Mouse (Mus musculus) kidney, postnatal 14 days (tissue): Measurements from ENCODE around the gene Olfr782.
"Not testable (repeated sequence)": the region's sequence is repeated elsewhere in the genome, so short reads cannot be mapped to it uniquely, and the experiment has no call there.

Experiments
- DNase-seq: peaks from one replicate; pipeline ENCODE4 v3.0.0; 2022; ENCODE audit warnings: mixed read lengths

Olfr782 gene

DNA sequence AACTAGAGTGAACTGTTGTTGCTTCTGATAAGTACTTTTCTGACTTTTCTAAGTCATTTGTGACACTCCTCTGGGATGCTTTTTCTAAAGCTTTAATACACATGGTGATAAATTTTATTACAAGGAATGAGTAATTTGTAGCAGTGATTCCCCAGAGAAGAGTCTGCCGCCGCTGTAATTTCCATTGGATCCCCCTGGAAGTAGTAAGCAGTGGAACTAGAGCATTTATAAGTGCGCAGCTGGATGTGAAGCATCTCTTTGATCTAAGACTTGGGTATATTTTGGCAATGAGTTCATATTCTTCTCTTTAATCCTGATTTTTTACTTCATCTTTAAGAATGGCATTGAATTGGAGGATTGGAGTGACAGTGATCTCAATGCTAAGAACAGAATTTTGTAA lies at the start of gene Olfr782:
TSS of gene Olfr782 (plus strand) at position 301 of the 400 bp plus-strand sequence.
- no peak for DNase-seq

DNA sequence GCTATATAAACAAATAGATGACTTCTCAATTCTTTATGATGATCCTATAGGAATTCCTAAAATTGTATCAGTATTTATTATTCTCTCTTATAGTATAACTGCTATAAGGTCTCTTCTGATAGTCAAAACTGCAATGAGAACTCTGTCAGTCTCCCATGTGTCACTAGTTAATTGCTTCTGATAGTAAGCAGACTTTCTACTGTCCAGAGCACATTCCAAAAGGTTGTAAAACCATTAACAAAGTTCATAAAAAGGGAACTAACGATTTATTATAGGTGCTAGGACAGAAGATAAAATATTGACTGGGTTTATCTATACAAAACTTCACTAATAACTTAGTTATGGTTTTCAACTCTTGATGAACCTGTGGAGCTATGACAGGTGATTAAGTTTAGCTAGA lies 35.7 kb upstream of the Olfr782 start:
- not testable (repeated sequence) for DNase-seq

DNA sequence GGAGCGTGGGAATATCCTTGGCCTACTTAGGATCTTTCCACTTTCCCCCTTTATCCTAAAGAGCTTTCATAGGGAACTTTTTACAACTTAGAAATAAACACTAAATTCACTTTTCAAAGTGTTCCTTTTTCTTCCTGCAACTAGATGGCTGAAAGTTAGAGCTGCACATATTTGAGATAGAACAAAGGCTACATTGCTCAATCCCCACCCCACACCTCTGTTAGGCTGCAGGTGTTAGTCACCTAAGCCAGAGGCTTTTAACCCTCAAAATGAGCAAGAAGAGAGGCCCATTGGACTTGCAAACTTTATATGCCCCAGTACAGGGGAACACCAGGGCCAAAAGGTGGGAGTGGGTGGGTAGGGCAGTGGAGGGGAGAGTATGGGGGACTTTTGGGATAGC lies 35.1 kb upstream of the Olfr782 start:
- DNase-seq = not testable (repeated sequence)

DNA sequence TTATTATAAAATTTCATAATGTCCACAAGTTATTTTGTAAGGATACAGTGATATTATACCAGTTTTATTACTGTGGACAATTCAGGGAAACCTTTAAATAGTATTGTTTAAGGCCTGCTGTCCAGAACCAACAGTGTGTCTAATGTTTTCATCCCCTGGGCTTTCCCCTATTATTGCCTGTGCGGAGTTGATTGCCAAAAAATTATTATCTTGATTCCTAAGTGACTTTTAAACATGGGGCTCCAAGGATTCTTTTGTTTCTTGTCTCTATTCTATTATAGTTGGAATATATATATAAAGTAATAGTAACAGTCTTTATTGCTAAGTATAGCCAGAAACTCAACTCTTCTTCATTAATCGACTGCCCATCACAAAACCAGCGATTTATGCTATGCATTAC lies 30.8 kb upstream of the Olfr782 start, which contains the start of gene Olfr780:
TSS of gene Olfr780 (plus strand) at position 301 of the 400 bp plus-strand sequence.
- no peak for DNase-seq

DNA sequence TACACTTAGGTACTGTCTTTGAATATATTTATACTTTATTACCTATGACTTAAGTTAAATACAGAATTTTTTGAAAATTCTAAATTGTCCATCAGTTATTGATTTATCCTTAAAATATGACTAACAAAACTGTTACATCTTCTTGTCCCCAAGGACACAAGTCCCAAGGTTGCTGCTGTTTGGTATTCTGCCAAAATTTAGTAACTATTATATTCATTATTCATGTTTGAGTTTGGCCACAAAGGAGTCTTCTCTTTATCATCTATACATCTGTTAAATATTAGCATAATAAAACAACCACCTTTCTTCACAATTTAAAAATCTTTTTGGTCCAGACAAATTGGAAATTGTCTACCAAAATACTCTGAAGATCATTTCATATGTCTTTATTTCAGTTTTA lies 20.1 kb upstream of the Olfr782 start, which contains the start of gene Olfr781:
TSS of gene Olfr781 (plus strand) at position 301 of the 400 bp plus-strand sequence.
- DNase-seq = no peak

DNA sequence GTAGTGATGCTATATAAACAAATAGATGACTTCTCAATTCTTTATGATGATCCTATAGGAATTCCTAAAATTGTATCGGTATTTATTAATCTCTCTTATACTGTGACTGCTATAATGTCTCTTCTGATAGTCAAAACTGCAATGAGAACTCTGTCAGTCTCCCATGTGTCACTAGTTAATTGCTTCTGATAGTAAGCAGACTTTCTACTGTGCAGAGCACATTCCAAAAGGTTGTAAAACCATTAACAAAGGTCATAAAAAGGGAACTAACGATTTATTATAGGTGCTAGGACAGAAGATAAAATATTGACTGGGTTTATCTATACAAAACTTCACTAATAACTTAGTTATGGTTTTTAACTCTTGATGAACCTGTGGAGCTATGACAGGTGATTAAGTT lies 3.8 kb downstream of the Olfr782 start:
- not testable (repeated sequence) for DNase-seq

DNA sequence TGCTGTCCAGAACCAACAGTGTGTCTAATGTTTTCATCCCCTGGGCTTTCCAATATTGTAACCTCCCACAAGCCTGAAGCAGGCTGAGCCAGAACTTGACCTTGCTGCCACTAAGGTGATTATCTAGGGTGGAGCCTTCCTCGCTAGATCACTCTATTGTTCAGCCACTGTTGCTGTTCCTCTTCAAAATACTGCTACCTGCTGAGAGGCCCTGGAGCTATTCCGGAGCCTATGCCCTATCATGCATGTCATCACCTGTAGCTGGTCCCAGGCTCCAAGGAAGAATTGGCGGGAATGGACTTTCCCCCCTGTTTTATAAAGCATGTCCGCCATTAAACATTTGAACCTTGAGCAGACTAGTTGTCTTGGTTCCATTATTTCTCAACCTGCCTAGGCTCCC lies 7.8 kb downstream of the Olfr782 start:
- DNase-seq = not testable (repeated sequence)

DNA sequence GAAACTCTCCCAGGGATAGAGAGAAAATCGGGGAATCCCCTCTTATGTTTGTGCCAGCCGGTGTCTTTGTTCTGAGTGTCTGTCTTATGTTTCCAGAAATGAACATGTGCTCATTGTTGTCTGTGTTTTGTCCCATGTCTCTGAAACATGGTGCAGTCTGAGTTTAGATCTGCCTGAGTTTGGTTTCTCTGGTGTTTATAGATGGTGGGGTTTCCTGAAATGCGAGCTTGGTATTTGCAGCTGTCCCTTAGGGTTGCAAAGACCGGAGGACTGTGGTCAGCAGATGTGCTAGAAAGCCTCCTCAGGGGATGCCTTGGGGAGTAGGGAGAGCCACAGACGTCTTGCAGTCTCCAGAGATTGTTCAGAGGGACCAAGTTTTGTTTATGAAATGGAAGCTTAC lies 8.7 kb downstream of the Olfr782 start:
- no peak for DNase-seq

DNA sequence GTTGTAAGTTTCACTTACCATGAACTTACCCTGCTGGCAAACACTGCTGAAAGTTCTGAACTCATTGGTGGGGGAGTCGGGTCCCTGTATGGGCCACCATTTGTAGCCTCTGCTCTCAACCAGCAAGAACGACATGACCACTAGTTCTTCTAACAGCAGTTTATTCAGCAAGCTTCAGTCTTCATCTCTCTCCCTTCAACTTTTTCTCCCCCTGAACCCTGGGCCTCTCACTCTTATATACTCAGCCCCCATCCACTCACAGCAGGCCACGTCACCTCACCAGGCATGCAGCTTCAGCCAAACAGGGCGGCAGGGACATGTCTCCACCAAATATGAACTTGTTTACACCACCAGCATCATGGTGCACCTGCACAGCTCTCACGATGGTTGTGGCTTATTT lies 25.4 kb downstream of the Olfr782 start:
- not testable (repeated sequence) for DNase-seq

DNA sequence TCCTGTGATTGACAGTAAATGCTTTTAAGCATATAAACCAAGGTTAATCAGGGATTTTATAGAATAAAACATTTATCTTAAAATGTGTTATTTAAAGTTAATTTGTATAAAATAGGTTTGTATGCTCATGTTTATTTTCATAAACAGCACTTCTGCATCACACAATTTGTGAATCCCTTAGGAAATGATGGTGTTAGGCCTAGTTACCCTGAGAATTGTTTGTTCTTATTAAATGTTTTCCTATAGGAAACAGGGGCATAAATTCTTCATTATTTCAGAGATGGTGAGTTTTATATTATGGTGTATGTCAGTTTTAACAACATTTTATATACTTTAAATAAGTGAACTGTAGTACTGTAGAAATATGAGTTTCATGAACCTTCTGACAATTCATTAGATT lies 35.1 kb downstream of the Olfr782 start, which contains the start of gene Olfr784:
TSS of gene Olfr784 (plus strand) at position 301 of the 400 bp plus-strand sequence.
- DNase-seq = no peak

DNA sequence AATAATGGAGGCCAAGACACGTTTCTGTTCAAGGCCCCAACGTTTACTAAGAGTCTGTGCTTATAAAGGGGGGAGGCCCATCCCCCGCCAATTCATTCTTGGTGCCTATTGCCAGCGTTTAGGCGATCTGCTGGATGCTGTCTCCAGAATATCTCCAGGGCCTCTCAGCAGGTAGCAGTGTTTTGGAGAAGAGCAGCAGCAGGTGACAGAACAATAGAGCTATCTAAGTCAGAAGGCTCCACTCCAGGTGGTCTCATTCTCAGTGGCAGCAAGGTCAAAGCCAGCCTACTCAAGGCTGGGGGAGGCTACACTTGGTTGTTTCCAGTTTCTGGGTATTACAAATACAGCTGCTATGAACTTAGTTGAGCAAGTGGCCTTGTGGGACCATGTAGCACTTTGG lies 52.2 kb downstream of the Olfr782 start:
- no peak for DNase-seq
